Comparison of ENCODE assay signal across 10 mouse cellular contexts in genomic region chr2:29309966-29310365, GRCm38 (mm10). TPM values are rescaled to one million over a fixed set of nuclear protein-coding genes. Genes with fewer than 3 reads are reported as not detected.
DNase-seq lines count a peak whose midpoint lies in the region; ATAC-seq and TF ChIP-seq lines count a peak whose summit lies in the region.
"Had no signal": no experiment of that assay in that cellular context is flagged by ENCODE, and none has a peak within 500 bp of the region (broad histone marks: within the 10 kb centered on the region; RNA-seq: fewer than 3 reads in every experiment).

No protein-coding gene starts in this region.

- 45% methylated on average over 7 of the region's 7 CpGs for WGBS in kidney, embryonic 16.5 days
- 43% methylated on average over 7 of the region's 7 CpGs for WGBS in limb, embryonic 11.5 days

- H3K4me1 ChIP-seq in kidney, embryonic 16.5 days (ENCODE audit: insufficient read depth, low read length) = no peaks in the 10 kb centered on the region
- H3K4me1 ChIP-seq in MEL (ENCODE audit: control insufficient read depth in 1 of 2, insufficient read depth in 2 of 2, low read length in 2 of 2) = no peaks in the 10 kb centered on the region
- H3K4me1 ChIP-seq in limb, embryonic 11.5 days (ENCODE audit: control insufficient read depth, insufficient read depth, low read length) = no peaks in the 10 kb centered on the region
- H3K4me1 ChIP-seq: heart, embryonic 12.5 days; neural tube, embryonic 13.5 days had no signal

- H3K4me2 ChIP-seq in kidney, embryonic 16.5 days (replicated peaks; ENCODE audit: low read depth, low read length) = no peak overlapping the region
- no peak overlapping the region for H3K4me2 ChIP-seq in limb, embryonic 11.5 days (ENCODE audit: low read depth, severe bottlenecking)
- H3K4me2 ChIP-seq: heart, embryonic 12.5 days; neural tube, embryonic 13.5 days had no signal

- H3K27ac ChIP-seq in kidney, embryonic 16.5 days (ENCODE audit: low read length) = no peak overlapping the region
- H3K27ac ChIP-seq in MEL (ENCODE audit: control insufficient read depth, low read depth, low read length) = no peak overlapping the region
- H3K27ac ChIP-seq in limb, embryonic 11.5 days (replicated peaks; ENCODE audit: low read depth, low read length) = no peak overlapping the region
- H3K27ac ChIP-seq: neural tube, embryonic 13.5 days had no signal

- TF ChIP-seq RAD21 in MEL (IDR thresholded peaks at IDR 0.05; ENCODE audit: low read depth, low read length) = no peak

- no peak for TF ChIP-seq POLR2A in MEL (IDR thresholded peaks at IDR 0.05; ENCODE audit: control insufficient read depth in 1 of 2, insufficient read depth in 1 of 2, low read depth in 1 of 2, low read length in 2 of 2, poor library complexity in 1 of 2)

- no peaks in the 10 kb centered on the region for H3K9me3 ChIP-seq in kidney, embryonic 16.5 days (ENCODE audit: low read length)
- H3K9me3 ChIP-seq in MEL (replicated peaks; ENCODE audit: insufficient read depth, low read length) = no peaks in the 10 kb centered on the region
- H3K9me3 ChIP-seq in limb, embryonic 11.5 days (ENCODE audit: control insufficient read depth, low read length) = no peaks in the 10 kb centered on the region
- H3K9me3 ChIP-seq: heart, embryonic 12.5 days; neural tube, embryonic 13.5 days had no signal

- H3K79me2 ChIP-seq in MEL (ENCODE audit: control insufficient read depth, insufficient read depth, low read length, poor library complexity) = no peaks in the 10 kb centered on the region

- TF ChIP-seq CTCF in MEL (IDR thresholded peaks at IDR 0.05 in 2 of 3, conservative IDR thresholded peaks at IDR 0.05 in 1 of 3; ENCODE audit: control insufficient read depth in 1 of 3, insufficient read depth in 1 of 3, low read depth in 2 of 3, low read length in 3 of 3, poor library complexity in 1 of 3, severe bottlenecking in 1 of 3) = no peak

- ATAC-seq in kidney, embryonic 16.5 days (ENCODE audit: low FRiP score, low TSS enrichment) = no peak
- no peak for ATAC-seq in limb, embryonic 11.5 days (ENCODE audit: insufficient number of reproducible peaks, low FRiP score, low TSS enrichment, low read depth)
- no peak for ATAC-seq in frontal cortex, adult (ENCODE audit: low TSS enrichment)

- H3K9ac ChIP-seq in kidney, embryonic 16.5 days (replicated peaks; ENCODE audit: low read length) = no peak overlapping the region
- H3K9ac ChIP-seq in MEL (ENCODE audit: control insufficient read depth, low read depth, low read length, poor library complexity, severe bottlenecking) = no peak overlapping the region
- H3K9ac ChIP-seq in limb, embryonic 11.5 days (ENCODE audit: low read length) = no peak overlapping the region
- H3K9ac ChIP-seq: heart, embryonic 12.5 days; neural tube, embryonic 13.5 days had no signal

- DNase-seq in kidney, postnatal 14 days = peak; percentile 39
- peak; percentile 64 for DNase-seq in MEL (ENCODE audit: low read depth, low spot score)
- peak; percentile 65 for DNase-seq in adrenal gland, postnatal 14 days
- peak; percentile 83 for DNase-seq in limb, embryonic 11.5 days (ENCODE audit: low spot score)
- DNase-seq in frontal cortex, postnatal 14 days (ENCODE audit: low spot score in 2 of 2) = no peak
- no peak for DNase-seq in frontal cortex, postnatal 10 days (ENCODE audit: low spot score in 2 of 2)

- no peak for TF ChIP-seq EP300 in MEL (IDR thresholded peaks at IDR 0.05; ENCODE audit: low read depth in 1 of 2, low read length in 2 of 2)

- H3K27me3 ChIP-seq in kidney, embryonic 16.5 days (ENCODE audit: insufficient read depth, low read length) = no peaks in the 10 kb centered on the region
- no peaks in the 10 kb centered on the region; a peak in 1 of 4 replicates for H3K27me3 ChIP-seq in MEL (ENCODE audit: control insufficient read depth in 1 of 2, insufficient read depth in 2 of 2, low read length in 2 of 2)
- no peaks in the 10 kb centered on the region for H3K27me3 ChIP-seq in limb, embryonic 11.5 days (ENCODE audit: control insufficient read depth, insufficient read depth, low read length)
- H3K27me3 ChIP-seq: heart, embryonic 12.5 days; neural tube, embryonic 13.5 days had no signal

- H3K36me3 ChIP-seq in kidney, embryonic 16.5 days (ENCODE audit: insufficient read depth, low read length) = no peaks in the 10 kb centered on the region
- H3K36me3 ChIP-seq in MEL (ENCODE audit: control insufficient read depth in 1 of 2, insufficient read depth in 2 of 2, low read length in 2 of 2) = no peaks in the 10 kb centered on the region
- no peaks in the 10 kb centered on the region for H3K36me3 ChIP-seq in limb, embryonic 11.5 days (ENCODE audit: control insufficient read depth, insufficient read depth, low read length)
- H3K36me3 ChIP-seq: heart, embryonic 12.5 days; neural tube, embryonic 13.5 days had no signal

- H3K4me3 ChIP-seq in kidney, embryonic 16.5 days (ENCODE audit: low read length) = no peak overlapping the region
- no peak overlapping the region for H3K4me3 ChIP-seq in MEL (ENCODE audit: control insufficient read depth in 1 of 2, insufficient read depth in 1 of 2, low read depth in 2 of 2, low read length in 2 of 2)
- no peak overlapping the region for H3K4me3 ChIP-seq in limb, embryonic 11.5 days (ENCODE audit: low read depth, low read length)
- H3K4me3 ChIP-seq: heart, embryonic 12.5 days; neural tube, embryonic 13.5 days had no signal

TF ChIP-seq in MEL, 35 proteins besides CTCF, POLR2A, EP300 and RAD21:
- TF ChIP-seq SMC3 (IDR thresholded peaks at IDR 0.05; ENCODE audit: low read depth, low read length) (peak; percentile 13; the same call in 1 of the 2 replicates), MXI1 (IDR thresholded peaks at IDR 0.05; ENCODE audit: low read depth, low read length) (peak; percentile 58), MAZ (IDR thresholded peaks at IDR 0.05; ENCODE audit: low read depth, low read length) (no peak), SIN3A (IDR thresholded peaks at IDR 0.05; ENCODE audit: low read length) (peak; percentile 49; the same call in 1 of the 2 replicates), CHD1 (IDR thresholded peaks at IDR 0.05; ENCODE audit: low read depth, low read length) (no peak)

RNA-seq across cellular contexts. Expression of gene Med27, which starts 36.7 kb away (rescaled TPM):
- polyA plus RNA-seq in kidney, embryonic 16.5 days (2015; fragmentation: Nextera tagmentation; extraction: Ambion mirVana) = 53.0 and 56.9 TPM in 2 replicates
- 43.5 and 46.9 TPM in 2 replicates for total RNA-seq in MEL (2012; rRNA removed)
- 10 to 100 TPM in 1 of 2 experiments, not detected in 1; 46.3 TPM for polyA plus RNA-seq in MEL (2012; ENCODE audit: insufficient read depth in 1 of 2, insufficient read length in 2 of 2, low read depth in 1 of 2, low replicate concordance in 2 of 2, missing spikeins in 1 of 2)
- 23.1 and 24.0 TPM in 2 replicates for total RNA-seq in adrenal gland, postnatal 14 days (2021)
- 56.3 and 57.3 TPM in 2 replicates for polyA plus RNA-seq in limb, embryonic 11.5 days (2014; fragmentation: Nextera tagmentation; extraction: Ambion mirVana)

RNA-seq across cellular contexts. Expression of gene Ntng2, which starts 57.2 kb away (rescaled TPM):
- polyA plus RNA-seq in kidney, embryonic 16.5 days (2015; fragmentation: Nextera tagmentation; extraction: Ambion mirVana) = 5.1 TPM in 2 replicates
- 3.7 and 5.4 TPM in 2 replicates for total RNA-seq in MEL (2012; rRNA removed)
- polyA plus RNA-seq in MEL (2012; ENCODE audit: insufficient read depth in 1 of 2, insufficient read length in 2 of 2, low read depth in 1 of 2, low replicate concordance in 2 of 2, missing spikeins in 1 of 2) = 10 to 100 TPM in 1 of 2 experiments, not detected in 1; 19.1 TPM
- total RNA-seq in adrenal gland, postnatal 14 days (2021) = 20.6 and 25.2 TPM in 2 replicates
- polyA plus RNA-seq in limb, embryonic 11.5 days (2014; fragmentation: Nextera tagmentation; extraction: Ambion mirVana) = 0.60 and 0.68 TPM in 2 replicates

Comparison
In these comparisons a context has a peak if more than half of its experiments do, and no peak if none do; other contexts are left out.
1. DNase-seq: peak in kidney, postnatal 14 days (single experiment), MEL (single experiment), adrenal gland, postnatal 14 days (single experiment) and limb, embryonic 11.5 days (single experiment); none in frontal cortex, postnatal 14 days (0 of 2) and frontal cortex, postnatal 10 days (0 of 2).